Mouse (Mus musculus) brain, embryonic 14.5 days (tissue): ENCODE measurements at regions not wholly inside any gene's neighbourhood (a gene's known extent, or its start where the extent isn't known, plus 50 kb on each side); places are given as distances from the start of the nearest gene placed in this dataset.

Experiments
- CTCF ChIP-seq: fragments of 200-500 bp; IDR thresholded peaks from 2 replicates; pipeline ENCODE4 v1.5.1; 2012; ENCODE audit warnings: inconsistent platforms, mild to moderate bottlenecking, moderate library complexity, borderline replicate concordance; ENCODE audit not compliant: insufficient read depth, insufficient read length; ENCODE audit errors: extremely low read depth
- POLR2A ChIP-seq: fragments of 200-500 bp; IDR thresholded peaks from 2 replicates; pipeline ENCODE4 v1.6.1; 2012; ENCODE audit warnings: mild to moderate bottlenecking, inconsistent platforms, borderline replicate concordance; ENCODE audit not compliant: poor library complexity, insufficient read depth, insufficient read length, severe bottlenecking; ENCODE audit errors: extremely low read depth

DNA sequence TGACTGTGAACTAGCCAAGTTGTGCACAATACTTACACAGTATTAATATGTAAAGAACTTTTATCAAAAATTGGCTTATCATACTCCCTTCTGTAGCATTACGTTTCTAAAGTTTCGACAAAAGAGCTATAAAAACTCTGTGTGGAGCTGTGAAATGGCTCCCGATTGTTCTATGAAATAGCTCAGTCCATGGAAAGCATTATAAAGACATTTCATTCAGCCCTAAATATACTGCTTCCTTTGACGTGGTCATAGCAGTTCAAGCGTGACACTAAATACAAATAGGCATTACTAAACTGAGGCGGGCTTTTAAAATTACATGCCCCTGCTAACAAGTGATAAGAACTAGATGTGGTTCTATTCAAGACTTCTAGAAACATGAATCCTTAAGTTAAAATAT is 509.5 kb upstream of the Mgat4c start:
- no peak for TF ChIP-seq CTCF
- no peak for TF ChIP-seq POLR2A
